Mouse (Mus musculus) T-helper 1 cell (primary cell): Measurements from ENCODE around the gene Erlin1.

ENCODE experiments used
- in situ Hi-C: fragments of 300-600 bp; cut with MboI, MseI; formaldehyde crosslinking; loops from one replicate; pipeline ENCODE4 v1.15.1; 2025; ENCODE audit warnings: high pct_unique_total_duplicates

Erlin1 gene

DNA sequence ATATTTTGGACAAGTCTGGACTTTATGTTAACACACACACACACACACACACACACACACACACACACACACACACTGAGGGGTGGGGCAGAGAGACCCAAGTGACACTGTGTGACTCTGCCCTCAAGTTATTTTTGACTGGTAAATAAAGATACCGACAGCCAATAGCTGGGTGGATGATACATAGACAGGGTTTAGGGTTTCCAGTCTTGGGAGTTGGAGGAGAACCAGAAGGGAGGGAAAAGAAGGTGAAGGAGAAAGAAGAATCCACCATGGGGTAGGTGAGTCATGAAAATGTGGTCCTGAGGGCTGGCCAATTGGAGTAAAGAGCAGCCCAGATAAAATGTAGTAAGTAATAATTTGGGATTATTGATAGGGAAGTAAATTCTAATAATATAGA is 69.5 kb downstream of the Erlin1 start:
- in situ Hi-C loops = loop anchor here (10.0 kb wide), 1 partner anchor 1335 kb away; no protein-coding TSS in a partner anchor

DNA sequence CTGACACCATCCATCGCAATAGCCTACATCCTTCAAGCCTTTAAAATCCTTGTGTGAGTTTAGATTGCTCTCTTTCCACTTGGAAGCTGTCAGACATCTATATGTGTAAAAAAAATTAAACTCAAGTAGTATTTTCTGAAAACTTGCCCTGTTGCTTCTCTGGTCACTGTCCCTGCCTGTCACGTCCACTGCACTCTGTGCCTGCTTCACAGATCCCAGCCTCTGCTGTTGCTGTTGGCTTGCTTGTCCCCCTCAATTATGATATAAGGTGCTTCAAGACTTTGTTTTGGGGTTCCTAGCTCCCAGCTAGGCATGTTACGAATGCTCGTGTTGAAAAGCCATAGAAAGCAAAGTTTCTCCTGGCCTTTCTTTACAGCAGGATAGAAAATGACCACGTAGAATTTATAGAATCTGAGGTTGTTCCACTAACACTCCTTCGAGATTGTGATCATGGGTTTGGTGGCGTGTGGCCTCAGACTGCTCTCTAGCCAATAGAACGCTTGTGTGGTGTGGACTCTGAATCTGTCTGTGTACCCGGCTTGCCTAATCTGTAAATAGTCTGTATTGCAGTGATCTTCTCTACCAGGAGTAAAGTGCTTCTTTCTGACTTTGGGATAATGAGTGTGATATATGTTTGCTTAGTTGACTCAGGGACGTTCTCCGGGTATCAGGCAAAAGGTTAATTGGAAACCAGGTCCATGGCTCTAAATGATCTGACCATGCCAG is 70.6 kb downstream of the Erlin1 start:
- in situ Hi-C loops = no loop called here

DNA sequence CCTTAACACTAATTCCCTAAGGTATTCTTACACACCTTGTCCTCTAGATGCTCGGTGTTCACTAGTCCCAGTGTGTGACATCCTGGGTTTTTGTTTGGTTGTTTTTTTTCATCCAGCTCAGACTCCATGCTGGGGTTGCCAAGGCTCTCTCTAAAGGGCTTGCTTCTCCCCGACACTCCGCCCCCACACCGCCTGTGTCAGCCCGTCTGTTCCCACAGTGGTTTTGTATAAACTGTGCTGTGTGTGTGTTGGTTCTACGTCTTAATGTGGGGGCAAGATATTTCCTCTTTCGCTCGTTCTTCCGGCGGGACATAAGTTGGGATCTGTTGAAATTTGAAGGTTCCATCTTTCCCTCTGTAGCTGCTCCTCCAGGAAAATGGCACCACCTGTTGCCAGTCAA is 71.5 kb downstream of the Erlin1 start:
- in situ Hi-C loops = no loop called here

DNA sequence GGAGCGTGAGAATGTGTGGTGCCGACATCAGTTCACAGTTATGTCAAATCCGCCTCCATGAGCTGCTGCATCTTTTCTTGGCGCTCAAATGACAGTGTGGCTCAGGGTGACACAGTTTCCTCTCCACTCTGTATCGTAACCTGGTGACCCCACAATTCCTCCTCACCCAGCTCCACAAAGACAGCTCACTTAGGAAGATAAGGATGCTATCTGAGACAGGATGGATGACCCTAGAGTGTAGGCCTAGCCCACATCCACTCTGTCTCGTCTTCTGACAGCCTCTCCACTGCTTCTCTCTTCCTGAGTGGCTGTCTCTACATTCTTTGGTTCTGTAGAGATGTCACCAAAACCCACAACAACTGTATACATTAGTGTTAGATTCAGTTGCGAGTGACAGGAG is 74.2 kb downstream of the Erlin1 start:
- in situ Hi-C loops = no loop called here

DNA sequence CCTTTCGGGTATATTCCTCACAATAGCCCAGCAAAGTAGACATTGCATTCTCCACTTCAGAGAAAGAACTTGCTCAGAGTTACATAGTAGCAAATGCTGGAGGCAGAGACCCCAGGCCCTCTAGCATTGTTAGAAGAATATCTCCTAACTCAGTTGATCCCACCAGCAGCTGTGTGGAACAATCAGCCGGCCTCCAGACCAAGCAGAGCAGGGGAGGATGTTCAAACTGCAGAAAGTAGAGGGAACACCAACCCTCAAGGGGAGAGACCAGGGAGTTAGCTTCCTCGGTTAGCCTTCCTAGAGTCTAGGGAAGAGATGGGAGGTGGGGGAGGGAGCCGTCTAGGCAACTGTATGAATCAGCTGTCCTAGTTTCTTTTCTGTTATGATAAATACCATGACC is 77.1 kb downstream of the Erlin1 start:
- in situ Hi-C loops = no loop called here

DNA sequence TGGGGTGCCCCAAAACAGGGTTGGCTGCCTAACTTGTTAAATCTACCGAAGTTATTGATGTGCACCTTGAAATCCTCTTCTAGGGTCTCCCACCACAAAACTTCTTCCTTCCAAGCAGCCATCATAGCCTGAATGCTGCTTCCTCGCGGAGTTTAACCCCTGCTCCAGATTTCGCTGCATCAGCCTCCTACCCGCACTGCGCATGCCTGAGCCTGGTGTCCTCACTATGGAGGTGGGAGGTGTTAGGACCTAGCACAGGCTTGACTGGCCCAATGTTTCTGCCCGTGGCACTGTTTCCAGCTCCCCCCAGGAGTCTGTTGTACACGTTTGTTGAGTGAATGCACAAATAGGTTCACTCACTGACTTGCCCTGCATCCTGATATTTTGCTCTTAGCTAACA is 79.2 kb downstream of the Erlin1 start:
- in situ Hi-C loops = no loop called here

DNA sequence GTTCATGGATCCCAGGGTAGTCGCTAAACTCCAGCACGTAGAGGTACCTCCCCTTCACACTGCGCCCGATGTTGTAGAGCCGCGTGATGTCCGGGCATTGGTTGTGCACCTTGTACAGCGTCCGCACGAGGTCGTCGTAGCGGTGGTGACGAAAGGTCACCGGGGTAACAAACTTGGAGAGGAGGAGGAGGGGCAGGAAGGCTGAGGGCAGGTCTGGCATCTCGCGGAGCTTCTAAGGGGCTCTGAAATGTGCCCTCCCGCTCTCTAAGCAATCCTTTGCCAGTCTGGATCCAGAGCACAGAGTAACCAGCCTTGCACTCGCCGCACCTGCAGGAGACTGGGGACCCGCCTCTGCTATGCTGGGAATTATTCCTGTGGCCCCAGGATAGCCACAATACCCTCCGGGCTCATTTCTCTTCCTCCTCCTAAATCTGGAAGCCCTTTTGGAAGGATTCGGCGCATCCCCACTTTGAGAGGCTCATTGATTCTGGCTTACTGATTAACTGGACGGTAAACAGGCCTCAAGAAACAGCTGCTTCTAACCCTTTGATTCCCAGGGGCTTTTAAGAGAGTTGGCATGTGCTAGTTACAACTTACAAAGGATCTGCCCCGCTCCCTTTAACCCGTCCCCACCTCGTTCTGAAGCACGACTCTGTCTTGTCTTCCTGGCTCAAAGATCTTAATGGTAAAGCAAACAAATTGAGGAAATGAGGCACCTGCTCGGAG is 83.4 kb downstream of the Erlin1 start, which contains the start of gene Cpn1:
Gene Cpn1 (minus strand): TSS at position 488 of the 726 bp plus-strand sequence.
- in situ Hi-C loops = no loop called here
